Mouse (Mus musculus) lung, postnatal 4 days (tissue): ENCODE data around the gene Cela2a.

Experiments
- DNase-seq, 2 experiments: peaks; one replicate each; pipeline ENCODE4 v3.0.0; 2021

Cela2a gene

DNA sequence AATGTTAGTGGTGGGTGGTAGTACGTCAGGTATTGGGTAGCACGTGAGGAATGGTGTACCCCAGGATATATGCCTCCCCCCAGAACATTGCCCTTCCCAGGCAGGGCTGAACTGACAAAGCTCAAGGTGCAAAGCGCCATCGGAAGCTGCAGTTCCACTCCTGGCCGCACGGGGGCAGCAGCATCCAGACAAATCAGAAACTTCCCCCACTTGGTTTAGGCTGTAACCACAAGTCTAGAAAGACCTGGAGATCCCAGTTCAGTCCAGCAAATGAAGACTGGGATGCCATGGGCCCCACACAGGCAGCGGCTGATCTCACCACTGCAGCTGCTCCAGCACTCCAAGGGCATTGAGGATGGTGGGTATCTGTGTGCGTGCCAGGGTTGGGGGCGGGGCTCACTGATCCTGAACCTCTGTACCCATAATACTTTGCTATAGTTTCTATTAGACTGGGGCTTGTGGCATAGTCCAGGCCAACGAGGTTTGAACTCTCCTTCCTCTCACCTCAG lies 31.5 kb upstream of the Cela2a start:
- peak; percentile 79 to 86 for DNase-seq

DNA sequence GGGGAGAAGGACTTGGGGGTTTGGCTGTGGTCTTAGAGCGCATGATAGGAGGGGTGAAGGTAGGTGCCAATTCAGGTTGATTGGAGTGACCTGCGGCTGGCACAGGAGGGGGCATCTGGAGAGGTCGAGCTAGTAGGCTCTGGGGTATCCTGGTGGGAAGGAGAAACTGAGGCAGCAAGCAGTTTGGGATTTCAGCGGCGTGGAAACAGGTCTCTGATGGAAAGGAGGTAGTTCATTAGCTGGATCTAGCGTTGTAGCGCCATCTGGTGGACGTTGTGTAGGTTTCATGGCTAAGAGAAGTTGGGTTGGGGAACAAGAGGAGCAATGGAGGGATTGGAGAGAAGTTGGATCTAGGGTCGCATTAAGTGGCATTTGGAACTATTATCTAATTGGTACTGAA lies 27.5 kb upstream of the Cela2a start:
- peak; percentile 32 to 59 for DNase-seq

DNA sequence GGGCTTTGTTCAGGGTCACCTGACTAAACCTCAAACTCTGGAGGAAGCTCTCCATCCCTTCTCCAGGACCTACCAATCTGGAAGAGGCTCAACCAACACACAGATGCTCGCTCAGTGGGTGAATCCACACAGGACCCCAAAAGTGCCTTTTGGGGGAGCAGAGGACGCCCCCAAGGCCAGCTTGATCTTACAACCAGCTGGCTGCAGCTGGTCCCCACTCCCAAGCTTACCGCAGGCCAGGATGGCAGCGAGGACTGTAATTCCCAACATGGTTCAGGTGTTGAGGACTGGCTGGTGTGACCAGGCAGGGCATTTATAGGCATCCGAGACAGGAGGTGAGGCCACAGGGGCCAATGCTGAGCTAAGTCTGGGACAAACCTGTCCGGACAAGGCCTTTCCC lies 20.0 kb upstream of the Cela2a start, which contains the start of gene Ctrc:
Ctrc (minus strand) TSS at position 361 of the 400 bp plus-strand sequence.
- no peak for DNase-seq

DNA sequence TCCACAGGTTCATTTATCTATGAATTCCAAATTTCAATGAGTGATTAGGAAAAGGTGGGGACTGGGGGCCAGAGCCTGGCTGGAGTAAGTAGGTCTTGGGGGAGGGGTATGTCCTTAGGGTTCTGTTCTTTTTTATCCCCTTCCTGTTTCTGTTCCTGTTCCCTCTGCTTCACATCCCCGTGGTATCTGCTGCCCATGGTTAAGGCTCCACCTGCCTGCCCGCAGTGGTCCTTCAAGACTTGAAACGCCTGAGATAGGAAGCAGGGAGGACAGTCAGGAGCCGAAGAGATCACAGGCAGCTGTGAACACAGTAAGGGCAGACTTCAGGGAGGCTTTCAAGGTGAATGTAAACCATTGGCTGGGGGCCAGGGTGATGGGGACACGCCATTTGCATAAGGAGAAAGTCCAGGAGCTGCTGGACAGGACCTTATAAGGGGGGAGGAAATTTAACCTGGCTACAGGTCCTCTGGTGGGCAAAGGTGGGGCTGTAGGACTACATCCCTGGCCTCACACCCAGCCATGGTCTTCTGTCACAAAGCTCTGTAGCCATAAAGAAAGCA lies 8.7 kb upstream of the Cela2a start:
- DNase-seq, result no peak

DNA sequence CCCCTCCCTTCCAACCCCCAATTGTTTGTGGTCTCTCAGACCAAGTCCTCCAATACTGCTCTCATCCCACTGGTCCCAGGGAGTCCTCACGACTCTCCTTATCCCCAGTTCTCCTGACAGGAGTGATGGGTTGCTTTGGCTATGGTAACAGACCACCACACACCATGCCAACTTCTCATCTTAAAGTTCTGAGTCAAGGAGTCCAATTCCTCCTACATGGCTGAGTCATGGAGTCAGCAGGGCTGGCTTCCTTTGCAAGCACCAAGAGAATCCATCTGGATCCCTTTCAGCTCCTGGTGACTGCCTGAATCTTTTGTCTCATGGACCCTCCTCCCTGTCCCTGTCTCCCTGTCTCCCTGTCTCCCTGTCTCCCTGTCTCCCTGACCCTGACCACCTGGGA lies 8.0 kb upstream of the Cela2a start:
- no peak for DNase-seq

DNA sequence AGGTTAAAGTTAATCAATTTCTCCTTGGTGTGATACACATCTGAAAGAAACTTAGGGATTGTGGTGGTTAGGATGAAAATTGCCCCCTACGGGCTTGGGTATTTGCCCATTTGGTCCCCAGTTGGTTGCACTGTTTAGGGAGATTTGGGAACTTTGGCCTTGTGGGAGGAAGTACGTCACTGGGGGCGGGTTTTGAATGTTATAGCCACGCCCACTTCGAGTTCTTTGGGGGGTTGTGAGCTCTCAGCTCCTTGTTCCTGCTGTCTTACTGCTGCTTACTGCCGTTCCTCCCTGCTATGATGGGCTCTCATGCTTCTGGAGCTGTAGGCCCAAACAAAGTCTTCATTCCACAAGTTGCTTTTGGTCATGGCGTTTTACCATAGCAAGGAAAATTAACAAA lies 5.4 kb upstream of the Cela2a start:
- no peak for DNase-seq

DNA sequence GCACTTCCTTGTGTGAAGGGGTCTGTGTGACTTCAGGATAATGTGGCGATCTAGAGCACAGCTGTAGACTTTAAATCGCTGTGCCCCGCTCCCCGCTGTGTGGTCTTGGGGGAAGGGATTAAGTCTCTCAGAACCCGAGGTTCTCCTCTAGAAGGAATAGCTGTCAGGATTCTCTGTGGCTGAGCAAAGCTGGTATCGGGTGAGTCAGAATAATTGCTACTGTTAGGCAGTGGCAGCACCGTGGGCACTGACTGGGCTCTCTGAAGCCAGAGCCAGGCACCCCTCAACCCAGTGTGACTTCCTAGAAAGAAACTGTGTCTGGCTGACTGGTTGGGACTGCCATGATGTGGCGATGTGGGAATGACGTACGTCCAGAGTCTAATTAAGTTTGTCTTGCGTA lies 4.4 kb upstream of the Cela2a start:
- DNase-seq, result no peak

DNA sequence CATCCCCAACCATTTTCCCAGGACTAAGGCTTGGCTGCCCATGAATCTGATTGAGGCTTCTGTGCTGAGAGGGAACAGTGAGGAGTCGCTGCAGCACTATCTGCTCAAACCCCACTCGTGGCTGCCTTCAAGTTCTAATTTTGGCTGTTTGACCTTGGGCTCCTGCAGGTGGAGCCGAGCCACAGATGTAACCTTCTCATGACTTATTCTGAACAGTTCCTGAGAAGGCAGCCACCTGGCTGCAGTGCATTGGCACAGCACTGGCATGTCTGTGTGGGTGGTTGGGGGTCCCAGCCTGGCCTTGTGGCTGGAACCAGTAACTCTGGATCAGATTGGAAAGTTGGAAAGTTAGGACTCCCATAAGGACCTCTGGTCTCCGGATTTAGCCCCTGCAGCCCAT lies 2.2 kb upstream of the Cela2a start:
- no peak for DNase-seq

DNA sequence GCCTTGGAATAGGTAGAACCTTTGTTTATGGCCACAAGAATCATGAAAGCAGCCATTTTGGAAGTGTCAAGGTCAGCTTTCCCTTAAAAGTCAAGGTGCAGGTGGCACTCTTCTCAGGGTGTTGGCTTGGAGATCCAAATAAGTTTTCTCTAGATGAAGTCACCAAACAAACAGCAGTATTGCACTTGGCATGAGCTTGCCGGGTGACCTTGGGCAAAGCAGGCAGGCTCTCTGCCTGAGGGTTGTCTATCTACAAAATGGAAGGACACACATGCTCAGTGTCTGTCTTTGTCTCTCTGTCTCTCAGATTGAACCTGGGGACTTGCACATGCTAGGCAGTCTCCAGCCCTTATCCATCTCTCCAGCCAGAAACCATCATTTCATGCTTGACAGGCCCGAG lies 1.4 kb upstream of the Cela2a start:
- DNase-seq, result no peak

DNA sequence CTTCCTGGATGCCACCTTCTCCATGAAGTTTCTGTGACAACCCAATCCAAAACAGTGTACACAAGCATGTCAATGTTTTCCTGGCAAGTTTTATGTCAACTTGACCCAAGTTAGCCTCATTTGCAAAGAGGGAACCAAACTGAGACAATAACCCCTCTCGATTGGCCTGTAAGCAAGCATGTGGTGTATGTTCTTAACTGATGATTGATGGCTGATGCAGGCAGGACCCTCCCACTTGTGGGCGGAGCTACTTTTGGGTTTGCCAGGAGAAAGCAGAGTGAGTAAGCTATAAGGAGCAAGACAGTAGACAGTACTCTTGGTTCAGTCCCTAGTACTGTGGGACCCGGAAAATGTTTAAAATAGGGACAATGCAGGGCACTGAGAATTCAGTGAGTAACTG lies 3.0 kb downstream of the Cela2a start:
- DNase-seq, result peak; percentile 33 to 36

DNA sequence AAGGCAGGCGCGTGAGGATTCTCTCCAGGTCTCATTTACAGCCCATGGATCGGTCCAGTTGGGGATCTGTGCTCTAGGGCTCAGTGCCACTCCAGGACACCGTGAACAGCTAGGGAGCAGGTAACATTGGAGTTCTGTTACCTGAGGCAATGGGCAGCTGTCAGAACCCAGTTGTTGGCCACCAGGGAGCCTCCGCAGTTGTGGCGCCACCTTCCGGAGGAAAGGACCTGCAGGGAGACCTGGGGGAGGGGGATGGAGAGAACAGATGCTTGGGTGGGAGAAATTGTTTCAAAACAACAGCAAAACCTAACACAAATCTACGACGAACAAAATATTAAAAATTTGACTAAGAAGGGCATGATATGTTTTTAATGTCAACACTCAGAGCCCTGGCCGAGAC lies 3.9 kb downstream of the Cela2a start:
- peak; percentile 29 to 40 for DNase-seq

DNA sequence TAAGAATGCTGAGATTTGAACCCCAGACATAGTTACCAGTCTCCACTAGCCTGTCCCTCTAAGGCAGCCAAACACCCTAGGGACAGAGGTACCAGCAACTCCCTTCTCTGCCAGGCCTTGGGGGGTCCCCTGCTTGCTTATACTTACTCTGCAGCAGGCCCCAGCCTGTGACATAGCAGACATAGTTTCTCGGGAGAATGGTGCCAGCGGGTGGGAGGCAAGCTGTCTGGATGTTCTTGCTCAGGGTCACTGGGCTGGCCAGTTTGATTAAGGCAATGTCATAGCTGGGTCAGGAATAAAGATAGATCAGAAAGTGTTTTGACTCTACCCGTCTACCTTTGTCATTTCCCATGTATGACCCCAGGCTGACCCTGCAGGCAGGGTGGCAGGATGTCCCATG lies 4.8 kb downstream of the Cela2a start:
- peak in 1 of 2 experiments; percentile 15 for DNase-seq

DNA sequence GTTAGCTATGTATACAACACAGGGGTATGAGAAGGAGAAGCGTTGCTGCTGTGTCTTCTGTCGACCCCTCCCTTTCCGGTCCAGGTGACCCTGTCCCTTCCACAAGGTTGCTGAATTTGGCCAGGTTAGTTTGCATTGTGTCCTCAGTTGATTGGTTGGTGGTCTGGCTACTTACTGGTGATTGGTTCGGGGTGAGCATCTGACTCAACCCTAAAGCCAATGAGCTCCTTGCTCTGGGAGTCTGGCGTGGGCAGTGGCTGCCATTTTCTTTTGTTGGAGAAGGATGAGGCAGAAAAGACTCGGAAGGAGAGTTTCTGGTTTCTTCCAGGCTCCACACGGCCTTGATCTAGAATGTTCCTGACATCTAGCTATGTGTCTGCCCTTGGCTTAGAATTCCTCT lies 6.6 kb downstream of the Cela2a start:
- DNase-seq, result peak in 1 of 2 experiments; percentile 2

DNA sequence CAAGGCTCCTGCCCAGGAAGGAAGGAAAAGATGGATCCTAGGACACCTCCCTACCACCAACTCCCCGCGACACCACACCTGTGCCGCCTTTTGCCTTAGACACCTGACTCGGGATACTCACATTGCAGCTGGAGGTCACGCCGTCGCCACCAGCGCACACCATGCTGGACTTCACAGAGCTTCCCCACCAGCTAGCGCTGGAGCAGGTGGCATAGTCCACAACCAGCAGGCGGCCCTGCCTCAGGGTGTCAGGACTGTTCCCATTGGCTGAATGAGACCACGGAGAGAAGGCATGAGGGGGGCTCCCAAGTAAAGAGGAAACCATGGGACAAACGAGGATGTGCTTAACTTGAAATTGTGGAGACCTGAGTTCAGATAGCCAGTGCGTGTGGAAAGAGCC lies 7.1 kb downstream of the Cela2a start:
- peak in 1 of 2 experiments; percentile 15 for DNase-seq

DNA sequence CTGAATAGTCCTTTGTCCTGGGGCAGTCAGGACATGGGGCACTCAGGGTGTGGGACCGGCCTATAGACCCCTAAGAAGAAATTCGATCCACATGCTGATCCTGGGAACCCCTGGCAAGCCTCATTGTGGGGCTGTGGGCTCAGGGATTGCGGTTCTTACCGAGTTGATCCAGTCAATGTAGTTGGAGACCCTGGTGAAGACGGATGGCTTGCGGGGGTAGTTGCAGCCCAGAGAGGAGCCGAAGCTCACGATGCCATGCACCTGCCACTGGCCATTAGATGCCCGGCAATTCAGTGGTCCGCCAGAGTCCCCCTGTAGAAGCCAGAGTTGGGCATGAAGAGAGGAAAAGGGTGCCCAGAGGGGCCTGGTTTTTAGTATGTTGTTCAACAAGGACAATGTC lies 8.3 kb downstream of the Cela2a start:
- peak in 1 of 2 experiments; percentile 7 for DNase-seq

DNA sequence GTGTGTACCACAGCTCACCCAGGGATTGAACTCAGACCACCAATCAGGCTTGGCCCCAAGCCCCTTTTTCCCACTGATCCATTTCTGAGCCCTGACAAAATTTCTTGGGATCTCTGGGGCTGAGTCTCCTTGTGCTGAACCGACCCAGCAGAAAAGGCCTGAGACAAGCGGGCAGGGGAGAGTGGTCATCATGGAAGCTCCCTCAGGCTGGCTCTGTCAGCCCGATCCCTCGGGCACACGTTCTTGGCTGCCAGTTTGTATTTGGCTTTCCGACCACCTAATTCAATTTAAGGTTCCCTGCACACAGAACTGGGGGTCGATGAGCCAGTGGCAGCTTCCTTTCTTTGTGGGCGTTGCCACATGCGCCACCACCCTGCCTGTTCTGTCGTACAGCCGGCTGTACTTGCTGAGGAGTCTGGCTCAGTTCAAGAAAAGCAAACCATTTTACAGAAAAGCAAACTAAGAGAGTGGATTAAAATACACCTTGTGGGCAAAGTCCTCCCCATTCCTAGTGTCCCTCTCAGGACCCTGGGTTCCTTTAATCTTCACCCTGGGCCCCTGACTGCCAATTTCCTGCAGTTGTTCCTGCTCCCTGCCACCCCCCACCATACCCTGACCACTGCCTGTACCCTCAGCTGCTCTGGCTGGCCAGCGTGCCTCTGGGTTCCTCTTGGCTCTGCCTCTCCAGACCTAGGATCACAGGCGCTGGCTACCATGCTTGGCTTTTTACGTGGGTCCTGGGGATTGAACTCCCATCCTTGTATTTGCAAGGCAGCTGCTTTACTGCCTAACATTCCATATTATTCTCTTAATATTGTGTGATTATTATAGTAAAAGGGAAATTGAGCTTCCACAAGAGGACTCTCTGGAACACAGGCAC lies 8.9 kb downstream of the Cela2a start:
- peak in 1 of 2 experiments; percentile 17 for DNase-seq

DNA sequence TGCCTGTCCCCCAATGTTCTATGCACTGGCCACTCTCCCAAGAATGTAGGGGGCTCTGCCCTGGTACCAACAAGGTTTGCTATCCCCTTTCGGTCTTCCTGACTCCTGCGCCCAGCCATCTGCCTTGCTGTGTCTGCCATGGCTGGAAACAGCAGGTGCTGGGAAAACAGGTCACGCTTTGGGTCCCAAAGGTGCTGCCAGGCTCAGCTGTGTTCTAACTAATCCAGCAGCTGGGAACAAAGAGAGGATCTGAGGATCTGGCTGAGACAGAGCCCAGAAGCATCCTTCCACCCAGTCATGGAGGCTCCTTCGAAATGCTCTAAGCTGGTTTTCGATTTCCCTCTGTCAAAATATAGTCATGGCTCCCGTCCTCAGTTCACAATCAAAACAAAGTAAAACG lies 9.7 kb downstream of the Cela2a start:
- DNase-seq, result peak in 1 of 2 experiments; percentile 7

DNA sequence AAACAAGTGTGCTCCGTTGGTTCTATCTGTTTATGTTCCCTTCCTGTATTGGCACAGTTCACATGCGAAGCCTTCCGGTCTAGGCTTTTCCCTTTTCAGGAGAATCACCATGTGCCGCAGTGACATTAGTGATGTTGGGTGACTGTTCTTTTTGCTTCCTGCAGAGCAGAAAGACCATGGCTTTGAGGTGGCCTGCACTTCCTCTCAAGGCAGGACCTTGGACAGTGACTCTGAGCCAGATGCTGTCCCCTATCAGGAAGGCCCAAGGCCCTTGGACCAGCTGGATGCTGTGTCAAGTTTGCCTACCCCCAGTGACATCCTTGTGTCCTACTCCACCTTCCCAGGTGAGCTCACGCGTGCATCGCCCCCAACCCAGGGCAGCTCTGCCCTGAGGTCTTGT lies 14.6 kb downstream of the Cela2a start:
- peak in 1 of 2 experiments; percentile 16 for DNase-seq

DNA sequence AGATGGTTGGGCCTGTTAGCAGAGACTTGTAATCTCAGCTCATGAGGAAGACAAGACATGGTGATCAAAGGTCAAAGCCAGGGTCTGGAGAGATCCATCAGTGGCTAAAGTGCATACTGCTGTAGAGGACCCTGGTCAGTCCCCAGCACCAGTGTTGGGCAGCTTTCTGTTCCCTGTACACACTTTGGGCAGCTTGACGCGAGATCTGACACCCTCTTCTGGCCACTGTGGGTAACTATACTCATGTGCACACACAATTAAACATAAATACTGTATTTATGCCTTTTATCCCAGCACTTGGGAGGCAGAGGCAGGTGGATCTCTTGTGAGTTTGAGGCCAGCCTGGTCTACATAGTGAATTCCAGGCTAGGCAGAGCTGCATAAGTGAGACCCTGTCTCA lies 15.0 kb downstream of the Cela2a start:
- DNase-seq, result peak in 1 of 2 experiments; percentile 7

DNA sequence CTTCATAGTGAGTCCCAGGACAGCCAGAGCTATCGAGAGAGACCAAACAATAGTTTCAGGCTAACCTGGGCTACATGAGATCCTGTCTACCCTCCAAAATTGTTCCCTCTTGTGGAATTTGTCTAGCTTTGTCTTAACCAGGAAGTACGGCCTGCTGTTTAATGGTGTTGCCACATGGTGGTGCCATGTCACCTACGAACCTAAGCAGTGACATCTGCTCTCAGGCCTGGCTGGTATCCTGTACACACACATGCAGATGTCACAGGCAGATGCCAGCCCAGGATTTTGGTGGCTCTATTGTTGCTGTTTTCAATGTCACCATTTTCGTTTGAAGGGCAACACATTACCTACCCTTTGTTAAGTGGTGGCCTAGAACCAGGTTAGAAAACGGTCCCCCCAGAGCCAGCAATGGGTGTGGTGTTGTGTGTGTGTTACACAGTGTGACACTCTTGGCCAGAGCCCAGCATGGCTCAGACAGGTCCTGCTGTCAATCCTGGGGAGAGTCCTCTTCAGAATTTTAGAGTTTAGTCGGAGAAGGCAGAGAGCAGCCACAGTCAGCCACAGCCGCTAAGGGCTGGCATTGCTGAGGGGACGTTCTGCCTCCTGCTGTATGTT lies 16.0 kb downstream of the Cela2a start:
- DNase-seq, result peak in 1 of 2 experiments; percentile 16

DNA sequence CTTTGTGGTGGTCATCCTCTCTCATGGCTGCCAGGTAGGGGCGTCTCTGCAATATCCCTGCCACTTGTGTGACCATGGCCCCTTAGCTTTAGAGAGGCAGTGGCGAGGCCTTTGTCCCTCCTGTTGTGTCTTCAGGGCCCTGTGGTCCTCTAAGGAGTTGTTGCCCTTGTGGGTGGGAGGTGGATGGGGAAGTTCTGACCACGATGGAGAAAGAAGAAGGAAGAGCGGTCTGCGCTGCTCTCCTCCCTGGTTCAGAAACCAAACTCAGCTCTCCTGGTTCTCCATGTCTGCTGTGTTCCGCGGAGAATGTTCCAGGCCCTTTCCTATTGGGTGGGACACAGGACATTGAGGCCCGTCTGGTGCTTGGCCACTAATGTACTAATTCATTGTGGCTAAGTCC lies 20.1 kb downstream of the Cela2a start:
- peak in 1 of 2 experiments; percentile 16 for DNase-seq

DNA sequence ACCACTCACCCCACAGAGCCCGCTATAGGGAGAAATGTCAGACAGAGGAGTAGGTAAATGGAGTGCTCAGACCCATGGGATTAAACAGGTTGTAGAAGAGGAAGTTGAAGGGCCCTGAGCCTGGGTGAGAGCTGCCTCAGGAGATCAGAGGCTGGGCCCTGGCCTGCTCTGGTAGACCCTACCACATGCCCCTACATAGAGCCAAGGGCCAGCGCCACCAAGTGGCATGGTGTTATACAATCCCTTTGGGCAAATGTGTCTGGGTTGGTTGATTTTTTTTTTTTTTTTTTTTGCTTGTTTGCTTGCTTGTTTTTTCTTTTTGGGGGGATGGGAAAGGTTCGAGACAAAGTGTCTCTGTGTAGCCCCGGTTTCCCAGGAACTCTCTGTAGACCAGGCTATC lies 21.9 kb downstream of the Cela2a start:
- DNase-seq, result peak in 1 of 2 experiments; percentile 20

DNA sequence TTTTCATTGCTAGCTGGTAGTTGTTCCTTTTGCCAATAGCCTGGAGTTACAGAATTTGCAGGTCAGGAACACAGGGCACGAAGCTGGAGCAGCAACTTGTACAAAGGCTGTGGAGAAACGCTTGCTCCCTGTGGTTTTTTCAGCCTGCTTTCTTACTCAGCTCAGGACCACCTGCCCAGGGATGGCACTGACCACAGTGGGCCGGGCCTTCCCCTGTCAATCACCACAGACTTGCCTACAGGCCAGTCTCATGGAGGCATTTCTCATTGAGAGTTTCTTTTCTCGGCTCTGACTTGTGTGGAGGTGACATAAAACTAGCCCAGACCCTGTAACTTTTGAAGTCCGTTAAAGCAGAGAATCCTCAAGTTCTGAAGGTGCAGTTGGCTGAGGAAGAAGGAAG lies 28.4 kb downstream of the Cela2a start:
- no peak for DNase-seq

DNA sequence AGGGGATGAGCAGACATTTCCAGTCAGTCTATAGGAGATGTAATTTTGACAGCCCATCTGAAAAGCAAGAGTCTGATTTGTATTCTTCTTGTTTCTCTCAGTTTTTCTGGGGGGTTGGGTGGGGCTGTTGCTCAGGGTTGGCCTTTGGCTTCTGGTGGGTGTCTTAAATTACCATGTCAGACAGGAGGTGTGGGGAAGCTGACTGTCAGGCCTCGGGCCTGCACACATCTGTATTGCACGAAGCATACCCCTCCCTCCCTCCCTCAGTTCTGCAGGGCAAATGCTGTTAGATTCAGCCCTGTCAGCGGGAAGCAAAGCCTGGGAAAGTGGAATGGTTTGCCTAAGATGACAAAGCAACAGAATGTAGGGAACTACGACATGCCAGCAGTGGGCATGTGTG lies 29.0 kb downstream of the Cela2a start:
- DNase-seq, result no peak
